Mouse (Mus musculus) hindbrain, embryonic 10.5 days (tissue): ENCODE measurements around the gene Aqp8. TPM values are rescaled to one million over a fixed set of nuclear protein-coding genes. Genes with fewer than 3 reads are reported as not detected.

Experiments
- DNase-seq: peaks from one replicate; pipeline ENCODE4 v3.0.0-alpha.2; 2017; ENCODE audit warnings: low spot score
- H3K27ac ChIP-seq: fragments of 300-500 bp; sonication (generic); 2 replicates; pipeline ENCODE4 v1.5.1; 2016; ENCODE audit warnings: mild to moderate bottlenecking, moderate library complexity
- H3K27me3 ChIP-seq: fragments of 300-500 bp; sonication (generic); 2 replicates; pipeline ENCODE4 v1.6.1; 2016; ENCODE audit warnings: mild to moderate bottlenecking; ENCODE audit not compliant: poor library complexity, insufficient read depth, severe bottlenecking
- H3K36me3 ChIP-seq: fragments of 300-500 bp; sonication (generic); 2 replicates; pipeline ENCODE4 v1.6.1; 2016; ENCODE audit warnings: mild to moderate bottlenecking, moderate library complexity
- H3K4me1 ChIP-seq: fragments of 300-500 bp; sonication (generic); replicated peaks from 2 replicates; pipeline ENCODE4 v1.6.1; 2016; ENCODE audit warnings: mild to moderate bottlenecking
- H3K4me3 ChIP-seq: fragments of 300-500 bp; sonication (generic); 2 replicates; pipeline ENCODE4 v1.5.1; 2016; ENCODE audit warnings: mild to moderate bottlenecking, moderate library complexity
- H3K9me3 ChIP-seq: fragments of 300-500 bp; sonication (generic); 2 replicates; pipeline ENCODE4 v1.6.1; 2016; ENCODE audit warnings: mild to moderate bottlenecking, moderate library complexity
- WGBS: fragments of 180-500 bp; shearing (Covaris S2); methylation state at CpG from one replicate; pipeline ENCODE4 v1.1.7; 2016; 5-methylcytosine and 5-hydroxymethylcytosine counted together
- polyA plus RNA-seq: library from polyadenylated mRNA; unstranded; fragments of >200 nt; fragmentation: Nextera tagmentation; extraction: Ambion mirVana; gene quantifications from 2 replicates; pipeline ENCODE4 v1.2.1, GENCODE M21; 2016

The Aqp8 gene
- polyA plus RNA-seq = 0.31 TPM in 2 replicates

GRCm38 (mm10) chr7:123462070-123462501 lies at the start of gene Aqp8:
Aqp8 (plus strand) TSS chr7:123462291.
- Histone ChIP-seq H3K4me3 (no peak within 1 kb of the TSS), H3K4me1 (no peaks in the 10 kb centered on the region), H3K27me3 (no peaks in the 10 kb centered on the region), H3K27ac (no peak within 1 kb of the TSS), H3K9me3 (no peaks in the 10 kb centered on the region), H3K36me3 (no peaks in the 10 kb centered on the region)
- WGBS = 85% methylated on average over 9 of the region's 9 CpGs
- DNase-seq = no peak

DNA sequence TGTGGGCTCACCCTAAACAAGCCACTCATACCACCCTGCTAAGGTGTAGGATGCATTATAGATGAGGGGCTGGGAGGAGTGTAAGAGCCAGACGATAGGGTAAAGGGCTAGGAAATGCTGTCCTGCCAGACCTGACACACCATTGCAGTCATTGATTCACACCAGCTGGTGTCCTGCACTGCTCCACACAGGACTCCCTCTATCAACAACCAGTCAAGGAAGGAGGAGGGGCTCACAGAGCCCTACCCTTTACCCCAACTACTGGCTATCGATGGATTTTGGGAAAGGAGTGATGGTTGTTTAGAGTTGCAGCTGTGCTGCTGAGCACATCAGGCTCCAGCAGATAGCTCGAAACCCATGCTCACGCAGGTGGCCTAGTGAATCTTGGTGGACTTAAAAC lies 45.3 kb upstream of the Aqp8 start:
- Histone ChIP-seq H3K36me3 (peaks cover 58% of the 10 kb centered on the region), H3K27ac (no peak overlapping the region), H3K4me1 (no peaks in the 10 kb centered on the region), H3K9me3 (no peaks in the 10 kb centered on the region), H3K27me3 (no peaks in the 10 kb centered on the region), H3K4me3 (no peak overlapping the region)
- DNase-seq = no peak
- 83% methylated on average over 4 of the region's 4 CpGs for WGBS

GRCm38 (mm10) chr7:123417661-123418060 lies 44.4 kb upstream of the Aqp8 start:
- no peaks in the 10 kb centered on the region for H3K4me1 ChIP-seq
- no peak for DNase-seq
- H3K36me3 ChIP-seq = peaks cover 58% of the 10 kb centered on the region
- no peak overlapping the region for H3K4me3 ChIP-seq
- 92% methylated on average over 3 of the region's 3 CpGs for WGBS
- no peaks in the 10 kb centered on the region for H3K9me3 ChIP-seq
- H3K27me3 ChIP-seq = no peaks in the 10 kb centered on the region
- H3K27ac ChIP-seq = no peak overlapping the region

DNA sequence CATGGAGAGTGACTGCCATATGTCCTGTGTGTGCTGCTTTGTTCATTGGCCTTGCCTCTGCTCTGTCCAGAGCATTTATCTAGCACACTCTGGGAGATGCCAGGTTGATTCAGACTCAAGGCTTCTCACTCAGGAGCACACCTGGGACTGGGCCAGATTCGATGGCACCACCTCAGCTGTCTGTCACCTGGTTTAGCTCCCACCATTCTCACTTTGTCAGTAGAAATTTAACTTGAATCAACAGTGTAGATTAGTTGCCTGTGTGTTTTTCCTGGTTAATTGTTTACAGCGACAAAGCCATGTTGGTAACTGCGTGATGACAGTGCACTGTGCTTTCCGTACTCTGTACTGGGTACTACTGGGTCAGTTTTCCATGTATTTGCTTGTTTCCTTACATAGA lies 42.1 kb upstream of the Aqp8 start:
- H3K27me3 ChIP-seq = no peaks in the 10 kb centered on the region
- 98% methylated on average over 4 of the region's 4 CpGs for WGBS
- no peaks in the 10 kb centered on the region for H3K4me1 ChIP-seq
- no peak overlapping the region for H3K27ac ChIP-seq
- no peaks in the 10 kb centered on the region for H3K9me3 ChIP-seq
- DNase-seq = no peak
- peaks cover 73% of the 10 kb centered on the region for H3K36me3 ChIP-seq
- H3K4me3 ChIP-seq = no peak overlapping the region

DNA sequence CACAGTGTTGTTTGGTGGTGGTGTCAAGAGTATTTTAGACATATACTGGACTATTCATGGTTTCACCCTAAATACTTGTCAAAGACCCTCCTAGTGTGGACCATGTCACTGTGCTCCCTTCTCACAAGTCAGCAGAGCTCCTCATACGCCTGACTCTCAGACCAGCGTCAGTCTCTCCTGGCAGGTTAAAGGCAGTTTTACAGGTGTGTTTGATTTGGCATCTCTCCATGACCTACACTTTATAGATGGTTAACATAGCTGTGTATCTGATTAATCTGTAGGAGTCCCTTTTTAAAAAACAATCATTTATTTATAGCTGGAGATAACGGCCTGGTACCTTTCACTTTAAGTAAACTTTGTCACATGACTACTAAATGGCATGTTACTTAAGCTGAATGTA lies 40.1 kb upstream of the Aqp8 start:
- Histone ChIP-seq H3K9me3 (no peaks in the 10 kb centered on the region), H3K36me3 (peaks cover 84% of the 10 kb centered on the region), H3K27me3 (no peaks in the 10 kb centered on the region), H3K27ac (no peak overlapping the region), H3K4me3 (no peak overlapping the region), H3K4me1 (no peaks in the 10 kb centered on the region)
- no peak for DNase-seq
- WGBS = 95% methylated on average over 3 of the region's 3 CpGs

GRCm38 (mm10) chr7:123424281-123424680 lies 37.8 kb upstream of the Aqp8 start:
- Histone ChIP-seq H3K4me1 (no peaks in the 10 kb centered on the region), H3K4me3 (no peak overlapping the region), H3K27ac (no peak overlapping the region), H3K9me3 (no peaks in the 10 kb centered on the region), H3K27me3 (no peaks in the 10 kb centered on the region), H3K36me3 (peaks cover 81% of the 10 kb centered on the region)
- 91% methylated on average over 6 of the region's 6 CpGs for WGBS
- DNase-seq = no peak

- Histone ChIP-seq H3K4me3 (no peak overlapping the region), H3K36me3 (peaks cover 82% of the 10 kb centered on the region), H3K27me3 (no peaks in the 10 kb centered on the region), H3K27ac (no peak overlapping the region), H3K9me3 (no peaks in the 10 kb centered on the region), H3K4me1 (no peaks in the 10 kb centered on the region)
- WGBS = 85% methylated on average over 6 of the region's 6 CpGs
- DNase-seq = no peak
Measured at GRCm38 (mm10) chr7:123425134-123425757, 36.8 kb upstream of the Aqp8 start.

- no peak for DNase-seq
- WGBS = 85% methylated on average over 8 of the region's 8 CpGs
Measured at GRCm38 (mm10) chr7:123429624-123430410, 32.3 kb upstream of the Aqp8 start.

DNA sequence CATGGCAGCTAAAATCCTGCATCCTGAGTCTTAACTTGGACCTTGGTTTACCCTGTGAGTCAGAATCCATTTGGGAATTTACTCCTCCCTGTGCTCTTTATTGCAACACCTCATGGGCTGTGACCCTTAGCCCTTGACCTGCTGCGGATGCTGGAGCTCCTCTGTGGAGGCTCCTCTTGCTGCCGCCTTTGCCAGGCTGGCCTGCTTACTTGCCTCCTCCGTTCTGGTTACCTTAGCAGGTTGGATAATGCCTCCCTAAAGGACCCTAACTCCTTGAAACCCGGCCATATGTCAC lies 31.7 kb upstream of the Aqp8 start:
- Histone ChIP-seq H3K27ac (no peak overlapping the region), H3K4me3 (no peak overlapping the region), H3K36me3 (peaks cover 54% of the 10 kb centered on the region), H3K4me1 (no peaks in the 10 kb centered on the region), H3K9me3 (peaks cover 4% of the 10 kb centered on the region; the same call in 1 of the 2 replicates), H3K27me3 (no peaks in the 10 kb centered on the region)
- 86% methylated on average over 4 of the region's 4 CpGs for WGBS
- no peak for DNase-seq

More at GRCm38 (mm10) chr7:123429624-123430410, 32.3 kb upstream of the Aqp8 start:
- peaks cover 4% of the 10 kb centered on the region; the same call in 1 of the 2 replicates for H3K9me3 ChIP-seq
- no peak overlapping the region for H3K4me3 ChIP-seq
- no peak overlapping the region for H3K27ac ChIP-seq
- no peaks in the 10 kb centered on the region for H3K4me1 ChIP-seq
- H3K36me3 ChIP-seq = peaks cover 60% of the 10 kb centered on the region
- no peaks in the 10 kb centered on the region for H3K27me3 ChIP-seq

GRCm38 (mm10) chr7:123431206-123431605 lies 30.9 kb upstream of the Aqp8 start:
- Histone ChIP-seq H3K36me3 (peaks cover 47% of the 10 kb centered on the region), H3K27ac (no peak overlapping the region), H3K4me1 (no peaks in the 10 kb centered on the region), H3K4me3 (no peak overlapping the region), H3K9me3 (peaks cover 4% of the 10 kb centered on the region; the same call in 1 of the 2 replicates), H3K27me3 (no peaks in the 10 kb centered on the region)
- WGBS = 85% methylated on average over 4 of the region's 4 CpGs
- DNase-seq = no peak

DNA sequence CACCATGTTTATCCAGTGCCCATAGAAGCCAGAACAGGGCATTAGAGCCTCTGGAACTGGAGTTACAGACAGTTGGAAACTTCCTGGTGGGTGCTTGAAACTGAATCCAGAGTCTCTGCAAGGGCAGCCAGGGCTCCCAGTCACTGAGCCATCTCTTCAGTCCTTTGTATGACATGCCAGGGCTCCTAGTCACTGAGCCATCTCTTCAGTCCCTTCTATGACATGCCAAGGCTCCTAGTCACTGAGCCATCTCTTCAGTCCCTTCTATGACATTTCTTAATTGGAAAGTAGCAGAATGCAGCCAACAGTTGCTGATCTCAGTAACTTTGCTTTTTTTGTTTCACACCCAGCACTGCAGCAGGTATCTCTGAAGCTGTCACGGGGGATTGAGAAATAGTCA lies 20.0 kb upstream of the Aqp8 start:
- Histone ChIP-seq H3K27ac (no peak overlapping the region), H3K4me3 (no peak overlapping the region), H3K9me3 (peaks cover 8% of the 10 kb centered on the region; the same call in 1 of the 2 replicates), H3K4me1 (no peaks in the 10 kb centered on the region), H3K27me3 (no peaks in the 10 kb centered on the region), H3K36me3 (no peaks in the 10 kb centered on the region)
- WGBS = 72% methylated on average over 1 of the region's 1 CpGs
- no peak for DNase-seq

DNA sequence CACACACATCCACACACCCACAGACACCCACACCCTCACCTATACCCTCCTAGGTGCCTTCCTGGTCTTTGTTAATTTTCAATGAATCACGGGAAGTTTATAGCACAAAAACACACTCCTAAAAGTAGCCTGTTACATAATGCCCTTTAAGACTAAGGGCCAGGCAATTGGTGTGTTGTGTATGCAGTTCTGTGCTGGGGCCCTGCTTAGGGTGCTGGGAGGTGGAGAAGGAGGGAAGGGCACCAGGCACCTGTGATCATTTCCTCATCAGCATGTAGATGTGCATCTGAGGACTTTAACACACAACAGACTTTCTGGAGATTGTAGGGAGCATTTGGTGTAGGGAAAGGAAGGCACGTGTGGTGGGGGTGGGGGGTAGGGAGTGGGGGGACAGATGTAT lies 13.3 kb upstream of the Aqp8 start:
- H3K27me3 ChIP-seq = no peaks in the 10 kb centered on the region
- no peak for DNase-seq
- H3K4me3 ChIP-seq = no peak overlapping the region
- no peaks in the 10 kb centered on the region for H3K36me3 ChIP-seq
- no peak overlapping the region for H3K27ac ChIP-seq
- WGBS = 91% methylated on average over 2 of the region's 2 CpGs
- no peaks in the 10 kb centered on the region for H3K9me3 ChIP-seq
- H3K4me1 ChIP-seq = no peaks in the 10 kb centered on the region

DNA sequence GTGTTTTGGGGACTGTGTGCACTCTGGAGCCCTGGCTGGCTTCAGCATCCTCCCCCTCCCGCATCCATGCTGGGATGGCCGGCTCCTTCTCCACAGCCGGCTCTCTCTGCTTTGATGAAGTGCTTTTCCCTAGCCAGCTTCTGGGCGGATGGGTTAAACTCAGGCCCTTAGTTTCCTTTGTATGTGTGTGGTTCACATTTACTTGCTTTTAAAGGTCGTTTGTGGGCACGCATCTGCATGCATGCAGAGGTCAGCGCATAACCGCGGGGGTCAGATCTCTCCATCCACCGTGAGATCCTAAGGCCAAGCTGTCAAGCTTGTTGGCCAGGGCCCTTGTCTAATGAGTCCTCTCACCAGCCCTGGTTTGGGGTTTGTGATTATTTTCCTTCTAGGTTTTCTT lies 12.4 kb upstream of the Aqp8 start:
- H3K27ac ChIP-seq = no peak overlapping the region
- H3K9me3 ChIP-seq = no peaks in the 10 kb centered on the region
- no peaks in the 10 kb centered on the region for H3K4me1 ChIP-seq
- WGBS = 59% methylated on average over 10 of the region's 10 CpGs
- no peaks in the 10 kb centered on the region for H3K27me3 ChIP-seq
- no peaks in the 10 kb centered on the region for H3K36me3 ChIP-seq
- DNase-seq = no peak
- no peak overlapping the region for H3K4me3 ChIP-seq
